32 mouse cellular contexts compared by ENCODE assay signal in genomic region chr1:80424666-80425065, GRCm38 (mm10). TPM values are rescaled to one million over a fixed set of nuclear protein-coding genes. Genes with fewer than 3 reads are reported as not detected.
"Had no signal": no experiment of that assay in that cellular context is flagged by ENCODE, and none has a peak within 500 bp of the region (broad histone marks: within the 10 kb centered on the region; RNA-seq: fewer than 3 reads in every experiment).

No protein-coding gene starts in this region.

- H3K4me1 ChIP-seq: heart, embryonic 13.5 days; heart, embryonic 15.5 days; hindbrain, embryonic 13.5 days; hindbrain, embryonic 15.5 days; kidney, embryonic 15.5 days; limb, embryonic 12.5 days had no signal

- H3K9ac ChIP-seq: heart, embryonic 13.5 days; heart, embryonic 15.5 days; hindbrain, embryonic 13.5 days; hindbrain, embryonic 15.5 days; kidney, embryonic 15.5 days; limb, embryonic 12.5 days had no signal

- H3K9me3 ChIP-seq: heart, embryonic 13.5 days; heart, embryonic 15.5 days; hindbrain, embryonic 15.5 days; kidney, embryonic 15.5 days; limb, embryonic 12.5 days had no signal

- H3K27me3 ChIP-seq: heart, embryonic 13.5 days; heart, embryonic 15.5 days; hindbrain, embryonic 13.5 days; hindbrain, embryonic 15.5 days; kidney, embryonic 15.5 days; limb, embryonic 12.5 days had no signal

- DNase-seq: gastrocnemius, postnatal 14 days; gastrocnemius, postnatal 36 days; heart, adult 11 months; heart, adult 2 months; heart, postnatal 14 days; heart, postnatal 36 days; kidney, adult 11 months; kidney, adult 2 months; kidney, adult 9 months; kidney, postnatal 14 days; kidney, postnatal 36 days; layer of hippocampus, adult 9-11 months; layer of hippocampus, postnatal 36 days; left cerebral cortex, postnatal 4 days; liver had no signal

- H3K27ac ChIP-seq: heart, adult 2 months; heart, embryonic 13.5 days; heart, embryonic 15.5 days; hindbrain, embryonic 13.5 days; hindbrain, embryonic 15.5 days; hindbrain, postnatal 0 days; kidney, embryonic 15.5 days; kidney, postnatal 0 days; limb, embryonic 12.5 days had no signal

- H3K4me2 ChIP-seq: heart, embryonic 11.5 days; heart, embryonic 13.5 days; heart, embryonic 15.5 days; hindbrain, embryonic 13.5 days; hindbrain, embryonic 15.5 days; kidney, embryonic 15.5 days; limb, embryonic 12.5 days; liver, embryonic 11.5 days had no signal

- ATAC-seq: hindbrain, postnatal 0 days; intestine, embryonic 16.5 days had no signal

- H3K4me3 ChIP-seq: heart, adult 2 months; heart, embryonic 13.5 days; heart, embryonic 15.5 days; hindbrain, embryonic 13.5 days; hindbrain, embryonic 15.5 days; kidney, embryonic 15.5 days; limb, embryonic 12.5 days had no signal

- H3K36me3 ChIP-seq: heart, embryonic 13.5 days; heart, embryonic 15.5 days; hindbrain, embryonic 13.5 days; hindbrain, embryonic 15.5 days; kidney, embryonic 15.5 days; limb, embryonic 12.5 days had no signal

RNA-seq across cellular contexts. Expression of gene Gm45261, which starts 36.6 kb away (rescaled TPM):
- polyA plus RNA-seq: gonadal fat pad, adult 2 months; heart, adult 2 months; heart, embryonic 11.5 days; heart, embryonic 13.5 days; heart, embryonic 15.5 days; heart, postnatal 0 days; hindbrain, embryonic 11.5 days; hindbrain, embryonic 13.5 days; hindbrain, embryonic 15.5 days; hindbrain, postnatal 0 days; intestine, embryonic 14.5 days; intestine, embryonic 16.5 days; kidney, adult 2 months; kidney, embryonic 15.5 days; kidney, postnatal 0 days; large intestine, adult 2 months; limb, embryonic 12.5 days; limb, embryonic 14.5 days; liver, embryonic 11.5 days had no signal
